Mouse (Mus musculus) bone marrow macrophage, adult 2 months (primary cell): Measurements from ENCODE around the gene Gpsm1.

Experiments used
- CTCF ChIP-seq: IDR thresholded peaks from 2 replicates; pipeline ENCODE4 v1.5.1; 2012; ENCODE audit warnings: low read depth, mild to moderate bottlenecking, low read length, moderate library complexity
- POLR2A ChIP-seq: IDR thresholded peaks from 2 replicates; pipeline ENCODE4 v1.6.1; 2012; ENCODE audit warnings: mild to moderate bottlenecking, low read depth, low read length, borderline replicate concordance

GRCm38 (mm10) chr2:26325386-26326181 lies 10.3 kb downstream of the Gpsm1 start:
- TF ChIP-seq POLR2A (no peak), CTCF (peak; percentile 93)
